Mouse (Mus musculus) thymus, adult 2 months (tissue): ENCODE results near the gene Inpp5f. TPM values are rescaled to one million over a fixed set of nuclear protein-coding genes. Genes with fewer than 3 reads are reported as not detected.

ENCODE experiments used
- DNase-seq: peaks from one replicate; pipeline ENCODE4 v3.0.0; 2021
- H3K27ac ChIP-seq: fragments of 200-500 bp; 2 replicates; pipeline ENCODE4 v1.5.1; 2012; ENCODE audit warnings: low read length, control low read depth; ENCODE audit not compliant: control insufficient read depth, insufficient read depth
- H3K27me3 ChIP-seq: fragments of 200-500 bp; 2 replicates; pipeline ENCODE4 v1.6.1; 2012; ENCODE audit warnings: mild to moderate bottlenecking, low read length, moderate library complexity, mixed read lengths; ENCODE audit not compliant: control insufficient read depth, insufficient read depth
- H3K36me3 ChIP-seq: fragments of 200-500 bp; 2 replicates; pipeline ENCODE4 v1.6.1; 2012; ENCODE audit warnings: mild to moderate bottlenecking, low read length, moderate library complexity; ENCODE audit not compliant: control insufficient read depth, insufficient read depth
- H3K4me1 ChIP-seq: fragments of 200-500 bp; replicated peaks from 2 replicates; pipeline ENCODE4 v1.6.1; 2012; ENCODE audit warnings: low read length; ENCODE audit not compliant: control insufficient read depth, insufficient read depth
- H3K4me3 ChIP-seq: fragments of 200-500 bp; 2 replicates; pipeline ENCODE4 v1.5.1; 2012; ENCODE audit warnings: mild to moderate bottlenecking, low read length, control low read depth, moderate library complexity; ENCODE audit not compliant: control insufficient read depth, insufficient read depth
- CTCF ChIP-seq: fragments of 200-500 bp; IDR thresholded peaks from 2 replicates; pipeline ENCODE4 v1.5.1; 2012; ENCODE audit warnings: mild to moderate bottlenecking, control low read depth, low read length, moderate library complexity, borderline replicate concordance; ENCODE audit not compliant: control insufficient read depth, poor library complexity, insufficient read depth; ENCODE audit errors: extremely low read depth
- POLR2A ChIP-seq: fragments of 200-500 bp; IDR thresholded peaks from 2 replicates; pipeline ENCODE4 v1.6.1; 2012; ENCODE audit warnings: mild to moderate bottlenecking, low read length, control low read depth, moderate library complexity; ENCODE audit not compliant: control insufficient read depth, poor library complexity, insufficient read depth; ENCODE audit errors: extremely low read depth
- WGBS: fragments of 180-500 bp; shearing (Covaris S2); methylation state at CpG from one replicate; pipeline ENCODE4 v1.1.7; 2018; 5-methylcytosine and 5-hydroxymethylcytosine counted together
- polyA plus RNA-seq: library from polyadenylated mRNA; depleted of rRNA; stranded (reverse); fragments of >200 nt; gene quantifications from 2 replicates; pipeline ENCODE4 v1.2.3, GENCODE M21; 2012

Inpp5f gene
- polyA plus RNA-seq, 1 experiment: 3.8 TPM

DNA sequence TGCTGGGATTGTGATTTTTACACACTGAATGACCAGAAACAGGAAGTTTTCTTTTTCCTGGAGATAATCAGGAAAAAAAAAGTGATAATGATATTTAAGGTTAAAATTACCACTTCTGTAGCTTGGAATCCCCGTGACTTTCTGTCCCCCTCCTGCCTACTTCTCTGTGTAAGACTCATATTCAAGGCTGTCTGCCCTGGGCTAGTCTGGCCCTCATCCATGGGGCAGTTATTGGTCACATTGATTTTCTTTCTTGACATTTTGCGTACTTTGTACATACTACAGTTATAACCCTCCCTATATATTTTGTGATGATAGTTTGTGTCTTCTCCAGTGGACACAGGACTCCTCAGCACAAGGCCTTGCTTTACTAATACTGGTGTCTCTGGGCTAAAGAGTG, 2.5 kb downstream of the Inpp5f start:
- 93% methylated on average over 2 of the region's 2 CpGs for WGBS
- H3K4me1 ChIP-seq: peaks cover 7% of the 10 kb centered on the region
- no peak overlapping the region for H3K4me3 ChIP-seq
- H3K27ac ChIP-seq: no peak overlapping the region
- no peaks in the 10 kb centered on the region for H3K36me3 ChIP-seq
- no peaks in the 10 kb centered on the region for H3K27me3 ChIP-seq
- DNase-seq: no peak
- TF ChIP-seq POLR2A (no peak), CTCF (no peak)

DNA sequence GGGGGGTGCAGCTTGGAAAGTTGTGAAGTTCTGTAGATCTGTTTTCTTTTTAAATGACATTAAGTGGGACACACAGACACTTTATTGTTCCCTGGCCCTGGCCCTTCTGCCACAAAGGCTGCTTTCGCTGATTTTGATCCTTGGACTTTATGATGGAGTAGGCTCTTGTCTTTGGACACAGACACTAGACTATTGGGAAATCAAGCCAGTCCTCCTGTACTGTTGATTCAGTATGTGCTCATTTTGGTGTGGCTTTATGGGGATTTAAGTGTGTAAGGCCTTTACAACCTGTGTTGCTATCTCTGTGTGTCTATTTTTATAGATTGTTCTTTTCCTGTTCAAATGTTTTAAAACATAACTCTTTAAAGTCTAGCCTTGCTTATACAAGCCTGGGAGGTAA, 6.5 kb downstream of the Inpp5f start:
- 97% methylated on average over 1 of the region's 1 CpGs for WGBS
- no peak for DNase-seq
- H3K36me3 ChIP-seq: no peaks in the 10 kb centered on the region
- no peaks in the 10 kb centered on the region for H3K27me3 ChIP-seq
- no peak for TF ChIP-seq POLR2A
- TF ChIP-seq CTCF: no peak
- H3K27ac ChIP-seq: no peak overlapping the region
- H3K4me3 ChIP-seq: no peak overlapping the region
- H3K4me1 ChIP-seq: no peaks in the 10 kb centered on the region

DNA sequence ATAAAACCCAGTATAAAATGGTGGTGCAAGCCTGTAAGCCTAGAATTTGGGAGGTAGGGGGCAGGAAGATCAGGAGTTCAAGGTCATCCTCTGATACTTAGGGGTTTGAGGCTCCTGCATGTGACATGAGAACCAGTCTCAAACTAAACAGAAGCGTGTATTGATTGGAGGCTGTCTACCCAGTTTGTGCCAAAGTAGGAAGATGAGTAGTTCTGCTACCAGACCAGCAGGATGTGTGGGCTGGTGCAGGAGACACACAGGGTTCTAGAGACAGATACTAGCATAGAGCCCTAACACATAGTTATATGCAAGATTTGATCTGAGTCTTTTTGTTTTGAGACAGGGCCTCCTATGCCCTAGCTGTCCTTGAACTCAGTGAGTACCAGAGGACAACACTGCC, 9.1 kb downstream of the Inpp5f start:
- no peak overlapping the region for H3K4me3 ChIP-seq
- no peaks in the 10 kb centered on the region for H3K36me3 ChIP-seq
- no peak overlapping the region for H3K27ac ChIP-seq
- no peak for DNase-seq
- H3K4me1 ChIP-seq: no peaks in the 10 kb centered on the region
- H3K27me3 ChIP-seq: no peaks in the 10 kb centered on the region
- 96% methylated on average over 1 of the region's 1 CpGs for WGBS
- TF ChIP-seq POLR2A (no peak), CTCF (no peak)

DNA sequence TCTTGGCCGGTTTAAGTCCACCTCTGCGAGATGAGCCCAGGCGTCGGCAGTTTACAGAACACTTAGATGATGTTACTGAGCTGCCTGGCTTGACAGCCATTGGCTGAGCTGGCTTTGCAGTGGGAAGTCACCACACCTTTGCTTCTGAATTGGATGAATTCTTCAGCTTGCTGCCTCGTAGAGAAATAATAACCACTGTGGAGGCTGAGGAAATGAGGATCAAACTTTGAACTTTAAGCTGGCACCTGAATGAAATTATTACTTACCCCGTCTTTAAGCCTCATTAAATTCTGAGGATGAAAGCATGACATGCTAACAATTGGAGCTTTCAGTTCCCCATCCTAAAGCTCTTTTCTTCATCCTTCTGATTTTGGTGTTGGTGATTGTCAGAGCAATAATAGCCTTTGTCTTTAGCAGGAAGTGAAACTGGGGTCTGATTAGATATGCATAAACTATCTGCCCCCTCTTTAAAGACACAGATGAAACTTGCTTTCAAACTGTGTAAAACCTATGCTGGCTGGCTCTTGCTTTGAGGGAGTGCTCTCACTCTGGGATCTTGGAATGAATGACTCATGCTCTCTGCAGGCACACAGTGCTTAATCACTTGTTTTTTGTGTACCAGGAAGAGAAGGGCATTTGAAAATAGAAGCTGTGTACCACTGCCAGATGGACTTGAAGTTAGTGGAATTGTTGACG, 11.3 kb downstream of the Inpp5f start:
- no peak for DNase-seq
- no peak overlapping the region for H3K27ac ChIP-seq
- no peaks in the 10 kb centered on the region for H3K36me3 ChIP-seq
- TF ChIP-seq CTCF: no peak
- TF ChIP-seq POLR2A: no peak
- peaks cover 9% of the 10 kb centered on the region for H3K4me1 ChIP-seq
- H3K4me3 ChIP-seq: no peak overlapping the region
- H3K27me3 ChIP-seq: no peaks in the 10 kb centered on the region
- 84% methylated on average over 7 of the region's 7 CpGs for WGBS

DNA sequence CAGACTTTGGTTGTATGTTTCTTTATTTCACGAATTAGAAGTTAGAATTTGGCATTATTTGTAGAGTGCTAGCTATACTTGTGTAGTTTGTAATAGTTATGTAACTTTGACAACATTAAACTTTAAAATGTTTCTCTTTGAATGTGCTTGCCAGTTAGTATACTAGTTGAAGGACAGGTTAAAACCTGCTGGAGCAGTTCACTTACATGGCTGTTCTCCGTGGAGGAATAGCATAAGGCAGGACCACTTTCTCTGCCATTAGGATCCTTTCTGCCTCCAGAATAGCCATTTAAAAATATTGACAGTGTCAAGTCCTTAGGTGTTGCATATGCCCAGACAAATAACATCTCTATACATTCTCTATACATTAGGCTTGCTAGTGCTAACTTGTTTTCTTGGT, 11.9 kb downstream of the Inpp5f start:
- WGBS: 83% methylated on average over 2 of the region's 2 CpGs
- no peak overlapping the region for H3K27ac ChIP-seq
- no peak for DNase-seq

DNA sequence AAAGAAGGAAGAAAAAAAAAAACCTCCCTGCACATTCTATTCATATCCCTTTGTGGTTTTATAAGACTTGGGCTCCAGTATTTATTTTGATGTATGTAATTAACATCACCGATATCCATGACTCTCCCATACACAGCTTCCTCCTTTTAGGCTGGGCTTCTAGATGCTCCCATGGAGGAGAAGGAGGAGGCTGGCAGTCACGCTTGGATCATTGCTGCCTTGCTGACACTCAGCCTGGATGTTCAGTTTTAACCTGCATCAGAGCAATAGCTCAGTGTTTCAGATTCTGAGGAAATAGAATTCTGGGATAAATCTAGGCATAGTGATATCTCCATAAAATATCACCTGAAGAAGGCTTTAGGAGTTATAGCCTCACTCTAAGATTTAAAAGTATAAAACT, 14.3 kb downstream of the Inpp5f start:
- TF ChIP-seq CTCF (no peak), POLR2A (no peak)
- no peaks in the 10 kb centered on the region for H3K27me3 ChIP-seq
- H3K4me3 ChIP-seq: no peak overlapping the region
- WGBS: 98% methylated on average over 2 of the region's 2 CpGs
- no peaks in the 10 kb centered on the region for H3K36me3 ChIP-seq
- no peak overlapping the region for H3K27ac ChIP-seq
- no peak for DNase-seq
- peaks cover 10% of the 10 kb centered on the region for H3K4me1 ChIP-seq

More for the DNA sequence above, 11.9 kb downstream of the Inpp5f start:
- TF ChIP-seq CTCF: no peak
- TF ChIP-seq POLR2A: no peak
- no peaks in the 10 kb centered on the region for H3K36me3 ChIP-seq
- H3K27me3 ChIP-seq: no peaks in the 10 kb centered on the region
- no peak overlapping the region for H3K4me3 ChIP-seq
- H3K4me1 ChIP-seq: peaks cover 10% of the 10 kb centered on the region

DNA sequence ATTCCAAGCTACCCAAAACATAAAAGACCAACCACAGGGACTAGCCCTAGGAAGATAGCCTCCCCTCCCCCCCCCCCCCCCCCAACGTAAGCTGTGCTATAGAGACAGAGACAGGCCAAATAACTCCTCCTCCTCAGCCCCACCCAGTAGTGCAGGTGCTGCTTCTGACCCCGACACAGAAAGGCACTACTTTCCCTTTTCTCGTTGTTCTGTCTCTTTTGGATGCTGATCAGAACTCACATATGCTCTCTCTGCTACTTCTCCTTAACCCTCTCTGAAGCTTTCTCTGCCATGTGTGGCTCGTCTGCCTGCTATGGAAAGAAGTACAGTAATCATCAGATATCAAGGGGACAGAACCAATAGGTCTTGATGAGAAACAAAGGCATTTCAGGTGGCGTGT, 15.5 kb downstream of the Inpp5f start:
- Histone ChIP-seq H3K4me3 (no peak overlapping the region), H3K36me3 (no peaks in the 10 kb centered on the region), H3K27me3 (no peaks in the 10 kb centered on the region), H3K4me1 (peaks cover 10% of the 10 kb centered on the region), H3K27ac (peak overlapping the region; percentile 91)
- WGBS: 49% methylated on average over 5 of the region's 5 CpGs
- no peak for TF ChIP-seq CTCF
- TF ChIP-seq POLR2A: no peak
- no peak for DNase-seq
